Mouse (Mus musculus) midbrain, postnatal 0 days (tissue): ENCODE data around the gene Exph5. TPM values are rescaled to one million over a fixed set of nuclear protein-coding genes. Genes with fewer than 3 reads are reported as not detected.
A peak's percentile ranks its signal among the peaks of the same experiment; 100 is the strongest.

ENCODE experiments used
- ATAC-seq: fragments of 200-750 bp; cut with Nextera tagmentation; 2 replicates; pipeline ENCODE4 v1.8.0; 2017; ENCODE audit warnings: moderate number of reproducible peaks, mild to moderate bottlenecking, moderate TSS enrichment, moderate library complexity; ENCODE audit not compliant: low FRiP score
- DNase-seq: peaks from one replicate; pipeline ENCODE4 v3.0.0-alpha.2; 2015; ENCODE audit warnings: low spot score
- H3K27ac ChIP-seq: fragments of 300-500 bp; sonication (generic); 2 replicates; pipeline ENCODE4 v1.5.1; 2014; ENCODE audit warnings: low read depth, mild to moderate bottlenecking, low read length, mixed read lengths
- H3K27me3 ChIP-seq: fragments of 300-500 bp; sonication (generic); 2 replicates; pipeline ENCODE4 v1.6.1; 2014; ENCODE audit warnings: low read length, control low read depth, mixed read lengths; ENCODE audit not compliant: insufficient read depth
- H3K36me3 ChIP-seq: fragments of 300-500 bp; sonication (generic); 2 replicates; pipeline ENCODE4 v1.6.1; 2014; ENCODE audit warnings: low read length, control low read depth, mixed read lengths; ENCODE audit not compliant: insufficient read depth
- H3K4me1 ChIP-seq: fragments of 300-500 bp; sonication (generic); 2 replicates; pipeline ENCODE4 v1.6.1; 2014; ENCODE audit warnings: mild to moderate bottlenecking, control low read depth, antibody characterized with exemption, low read length, mixed read lengths; ENCODE audit not compliant: insufficient read depth
- H3K4me2 ChIP-seq: fragments of 300-500 bp; sonication (generic); 2 replicates; pipeline ENCODE4 v1.6.1; 2014; ENCODE audit warnings: low read depth, mild to moderate bottlenecking, low read length, mixed read lengths; ENCODE audit not compliant: poor library complexity, severe bottlenecking
- H3K4me3 ChIP-seq: fragments of 300-500 bp; sonication (generic); 2 replicates; pipeline ENCODE4 v1.5.1; 2014; ENCODE audit warnings: low read depth, mild to moderate bottlenecking, low read length, moderate library complexity
- H3K9ac ChIP-seq: fragments of 300-500 bp; sonication (generic); replicated peaks from 2 replicates; pipeline ENCODE4 v1.6.1; 2014; ENCODE audit warnings: mild to moderate bottlenecking, low read length, moderate library complexity, mixed read lengths; ENCODE audit not compliant: poor library complexity, severe bottlenecking
- H3K9me3 ChIP-seq: fragments of 300-500 bp; sonication (generic); 2 replicates; pipeline ENCODE4 v1.6.1; 2016; ENCODE audit warnings: low read length, control low read depth
- CTCF ChIP-seq: IDR thresholded peaks from 2 replicates; pipeline ENCODE4 v1.5.1; 2016; ENCODE audit warnings: antibody characterized with exemption, mild to moderate bottlenecking
- WGBS: fragments of 180-500 bp; shearing (Covaris S2); extraction: QIAGEN DNeasy Blood & Tissue Kit; methylation state at CpG from one replicate; pipeline ENCODE4 v1.1.7; 2014; 5-methylcytosine and 5-hydroxymethylcytosine counted together
- polyA plus RNA-seq: library from polyadenylated mRNA; unstranded; fragments of >200 nt; fragmentation: Nextera tagmentation; extraction: Ambion mirVana; gene quantifications from 2 replicates; pipeline ENCODE4 v1.2.1, GENCODE M21; 2015
- total RNA-seq: library from RNA; depleted of rRNA; stranded (reverse); fragments of >200 nt; gene quantifications from 2 replicates; pipeline ENCODE4 v1.2.3, GENCODE M21; 2014

Exph5 gene
- total and polyA plus RNA-seq, 2 experiments from 2014 or later = 0.16 to 1.3 TPM

DNA sequence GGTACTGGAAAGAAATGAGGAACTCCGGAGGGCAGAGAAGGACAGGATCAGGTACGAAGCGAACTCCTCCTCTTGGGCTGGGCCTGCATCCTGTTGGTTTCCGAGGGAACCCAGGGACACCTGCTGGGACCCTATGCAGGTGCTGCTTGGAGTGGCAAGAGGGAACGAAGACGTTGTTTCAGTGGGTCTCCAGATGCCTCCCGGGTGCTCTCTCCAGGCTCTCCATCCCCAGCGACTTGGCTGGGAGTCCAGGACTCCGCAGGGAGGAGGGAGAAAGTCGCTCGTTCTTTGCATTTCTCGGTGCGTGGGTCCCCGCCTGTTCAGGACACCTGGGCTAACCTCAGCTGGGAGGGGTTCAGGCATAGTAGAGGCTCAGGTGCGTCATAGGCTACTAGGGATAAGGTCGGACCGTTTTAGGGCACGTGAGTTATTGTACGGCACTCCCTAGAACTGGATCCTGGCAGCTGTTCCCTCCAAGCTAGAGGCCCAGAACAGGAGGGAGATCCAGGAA is 386 bp downstream of the Exph5 start:
- Histone ChIP-seq H3K36me3 (no peaks in the 10 kb centered on the region), H3K4me2 (peak overlapping the region; percentile 98), H3K4me3 (peak overlapping the region; percentile 43), H3K9ac (peak overlapping the region; percentile 44), H3K4me1 (peaks cover 9% of the 10 kb centered on the region; the same call in 1 of the 2 replicates), H3K9me3 (no peaks in the 10 kb centered on the region), H3K27me3 (peaks cover 5% of the 10 kb centered on the region; the same call in 1 of the 2 replicates), H3K27ac (no peak overlapping the region)
- 3% methylated on average over 19 of the region's 19 CpGs for WGBS
- no peak for ATAC-seq
- TF ChIP-seq CTCF = no peak
- DNase-seq = no peak

DNA sequence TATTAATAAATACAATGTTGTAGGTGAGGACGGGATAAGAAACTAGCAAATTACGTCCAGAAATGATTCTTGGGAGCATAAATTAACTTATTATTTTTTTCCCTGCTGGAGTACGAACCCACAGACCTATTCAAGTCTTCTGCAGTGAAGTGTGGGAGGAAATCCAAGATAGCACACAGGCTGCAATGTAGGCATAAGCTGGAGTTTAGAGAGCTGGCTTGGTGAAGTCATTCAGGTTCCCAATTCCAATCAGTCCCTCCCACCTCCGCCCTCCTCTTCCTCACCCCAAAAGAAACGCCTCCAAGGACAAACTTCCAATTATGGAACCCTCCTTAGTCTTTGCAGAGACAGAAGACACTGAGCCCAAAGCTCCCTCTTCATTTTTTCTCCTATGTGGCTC is 945 bp downstream of the Exph5 start:
- peaks cover 9% of the 10 kb centered on the region; the same call in 1 of the 2 replicates for H3K4me1 ChIP-seq
- WGBS = 62% methylated on average over 5 of the region's 5 CpGs
- H3K9me3 ChIP-seq = no peaks in the 10 kb centered on the region
- TF ChIP-seq CTCF = no peak
- no peak overlapping the region for H3K27ac ChIP-seq
- peak overlapping the region; percentile 98 for H3K4me2 ChIP-seq
- no peak for ATAC-seq
- no peaks in the 10 kb centered on the region for H3K36me3 ChIP-seq
- DNase-seq = no peak
- H3K4me3 ChIP-seq = no peak overlapping the region
- no peak overlapping the region for H3K9ac ChIP-seq
- peaks cover 5% of the 10 kb centered on the region; the same call in 1 of the 2 replicates for H3K27me3 ChIP-seq

GRCm38 (mm10) chr9:53307904-53308303 is 6.4 kb downstream of the Exph5 start:
- no peak overlapping the region for H3K4me3 ChIP-seq
- no peak overlapping the region for H3K4me2 ChIP-seq
- H3K27me3 ChIP-seq = peaks cover 1% of the 10 kb centered on the region; the same call in 1 of the 2 replicates
- TF ChIP-seq CTCF = no peak
- no peak for ATAC-seq
- H3K4me1 ChIP-seq = no peaks in the 10 kb centered on the region
- 75% methylated on average over 7 of the region's 7 CpGs for WGBS
- no peak overlapping the region for H3K9ac ChIP-seq
- H3K36me3 ChIP-seq = no peaks in the 10 kb centered on the region
- no peak for DNase-seq
- no peak overlapping the region for H3K27ac ChIP-seq
- no peaks in the 10 kb centered on the region for H3K9me3 ChIP-seq

- DNase-seq (no peak), ATAC-seq (no peak)
- no peak overlapping the region for H3K4me3 ChIP-seq
- no peak for TF ChIP-seq CTCF
- H3K9me3 ChIP-seq = no peaks in the 10 kb centered on the region
- H3K27me3 ChIP-seq = no peaks in the 10 kb centered on the region
- no peak overlapping the region for H3K27ac ChIP-seq
- H3K36me3 ChIP-seq = no peaks in the 10 kb centered on the region
- H3K4me1 ChIP-seq = no peaks in the 10 kb centered on the region
- 92% methylated on average over 1 of the region's 1 CpGs for WGBS
- H3K4me2 ChIP-seq = no peak overlapping the region
- no peak overlapping the region for H3K9ac ChIP-seq
Observed at GRCm38 (mm10) chr9:53312981-53313380, 11.5 kb downstream of the Exph5 start.

GRCm38 (mm10) chr9:53320894-53321650 is 19.6 kb downstream of the Exph5 start:
- no peak for TF ChIP-seq CTCF
- peak; percentile 74 for DNase-seq
- no peaks in the 10 kb centered on the region for H3K9me3 ChIP-seq
- no peaks in the 10 kb centered on the region for H3K36me3 ChIP-seq
- H3K27ac ChIP-seq = no peak overlapping the region
- H3K4me3 ChIP-seq = no peak overlapping the region
- H3K9ac ChIP-seq = no peak overlapping the region
- no peaks in the 10 kb centered on the region for H3K4me1 ChIP-seq
- no peak overlapping the region for H3K4me2 ChIP-seq
- 62% methylated on average over 10 of the region's 10 CpGs for WGBS
- ATAC-seq = no peak
- H3K27me3 ChIP-seq = no peaks in the 10 kb centered on the region

GRCm38 (mm10) chr9:53321683-53322082 is 20.2 kb downstream of the Exph5 start:
- no peak for ATAC-seq
- no peak for DNase-seq
- TF ChIP-seq CTCF = no peak
- Histone ChIP-seq H3K27me3 (no peaks in the 10 kb centered on the region), H3K36me3 (no peaks in the 10 kb centered on the region), H3K27ac (no peak overlapping the region), H3K9me3 (no peaks in the 10 kb centered on the region), H3K4me3 (no peak overlapping the region), H3K4me2 (no peak overlapping the region), H3K4me1 (no peaks in the 10 kb centered on the region), H3K9ac (no peak overlapping the region)
- WGBS = 79% methylated on average over 8 of the region's 8 CpGs
